Mouse (Mus musculus) megakaryocyte, embryonic 14.5 days (primary cell): Measurements from ENCODE around the gene Medag.

ENCODE experiments used
- FLI1 ChIP-seq: IDR thresholded peaks from 2 replicates; pipeline ENCODE4 v1.6.1; 2012; ENCODE audit warnings: low read length, inconsistent platforms, mixed read lengths
- GATA1 ChIP-seq: IDR thresholded peaks from 3 replicates; pipeline ENCODE4 v1.6.1; 2012; ENCODE audit warnings: mixed read lengths, low read length, inconsistent platforms, borderline replicate concordance

DNA sequence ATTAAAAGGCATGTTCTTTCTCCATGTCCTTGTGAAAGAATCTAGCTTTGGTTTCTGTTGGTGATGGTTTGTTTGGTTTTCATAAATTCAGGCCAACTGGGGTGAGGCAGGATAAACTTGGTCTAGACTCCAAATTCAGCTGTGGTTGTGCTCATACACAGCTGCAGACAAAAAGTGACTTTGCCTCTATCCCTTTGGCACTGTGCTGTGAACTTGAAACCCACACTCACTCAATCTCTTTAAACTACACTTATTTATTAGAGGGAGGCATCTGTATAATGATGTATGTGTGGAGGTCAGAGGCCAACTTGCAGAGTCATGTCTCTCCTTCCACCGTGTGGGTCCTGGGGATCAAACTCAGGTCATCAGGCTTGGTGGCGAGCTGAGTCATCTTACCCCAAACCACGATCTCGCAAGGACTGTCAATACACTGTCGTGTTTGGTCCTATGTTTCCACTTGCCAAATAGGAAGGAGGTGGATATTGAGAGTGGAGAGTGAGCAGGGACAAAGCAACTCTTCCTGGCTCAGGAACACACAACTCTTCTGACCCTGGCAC lies 25.2 kb upstream of the Medag start:
- no peak for TF ChIP-seq GATA1
- TF ChIP-seq FLI1, result no peak
